Mouse (Mus musculus): ENCODE data around the gene Ank3. TPM values are rescaled to one million over a fixed set of nuclear protein-coding genes. Genes with fewer than 3 reads are reported as not detected.

Gene Ank3
- polyA plus RNA-seq, 1 experiment, result 1.2 TPM

DNA sequence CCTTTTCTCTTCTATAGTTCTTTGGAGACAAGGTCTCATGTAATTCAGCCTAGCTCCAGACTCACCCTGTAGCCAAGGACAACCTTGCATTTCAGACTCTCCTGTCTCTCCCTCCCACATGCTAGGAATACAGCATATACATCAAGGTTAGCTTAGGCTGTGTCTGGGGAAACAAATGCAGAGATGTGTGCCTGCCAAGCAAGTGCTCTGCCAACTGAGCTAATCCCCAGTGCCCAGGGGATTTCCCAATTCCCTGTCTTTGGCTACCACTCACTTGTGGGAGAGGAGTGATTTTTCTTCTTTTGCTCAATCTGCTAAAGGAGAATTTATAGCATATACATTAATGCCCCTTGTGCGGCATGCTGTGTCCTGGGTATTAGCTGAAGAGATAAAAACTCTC, 15.4 kb upstream of the Ank3 start:
- no peak overlapping the region for H3K4me3 ChIP-seq (ENCODE audit: extremely low read depth, insufficient read depth, insufficient read length)
- 88% methylated on average over 1 of the region's 1 CpGs for WGBS
- DNase-seq (ENCODE audit: low read depth in 1 of 2, low spot score in 2 of 2), result no peak
- no peaks in the 10 kb centered on the region for H3K27me3 ChIP-seq (ENCODE audit: control insufficient read depth, insufficient read depth, low read length)
- no peaks in the 10 kb centered on the region for H3K36me3 ChIP-seq (ENCODE audit: control insufficient read depth, insufficient read depth, low read length)
- no peaks in the 10 kb centered on the region for H3K4me1 ChIP-seq (ENCODE audit: control insufficient read depth, insufficient read depth, insufficient read length)
- H3K27ac ChIP-seq (ENCODE audit: insufficient read depth, low read length), result no peak overlapping the region
- TF ChIP-seq CTCF (IDR thresholded peaks at IDR 0.05; ENCODE audit: extremely low read depth, insufficient read depth, insufficient read length, insufficient replicate concordance), result no peak
- no peak for TF ChIP-seq POLR2A (IDR thresholded peaks at IDR 0.05; ENCODE audit: low read depth, low read length)

DNA sequence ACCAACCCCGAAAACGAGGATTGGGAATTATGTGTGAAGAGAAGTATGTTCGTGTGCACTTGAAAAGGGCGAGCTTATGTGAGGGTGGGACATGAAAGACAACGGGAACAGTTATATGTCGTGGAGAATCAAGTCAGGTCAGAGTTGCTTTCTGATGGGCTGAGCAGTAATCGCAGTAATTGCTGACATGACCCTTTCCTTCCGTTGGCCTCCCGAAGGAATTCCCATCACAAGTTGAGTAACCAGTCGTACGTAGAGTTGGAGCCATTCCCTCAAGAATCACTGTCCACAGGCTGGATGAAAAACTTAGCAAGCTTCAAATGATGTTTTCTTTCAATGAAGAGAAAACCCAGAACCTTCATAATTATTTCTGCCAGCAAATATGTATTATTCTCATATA, 13.9 kb upstream of the Ank3 start:
- H3K4me1 ChIP-seq (ENCODE audit: control insufficient read depth, insufficient read depth, insufficient read length), result no peaks in the 10 kb centered on the region
- no peak for TF ChIP-seq CTCF (IDR thresholded peaks at IDR 0.05; ENCODE audit: extremely low read depth, insufficient read depth, insufficient read length, insufficient replicate concordance)
- TF ChIP-seq POLR2A (IDR thresholded peaks at IDR 0.05; ENCODE audit: low read depth, low read length), result no peak
- no peaks in the 10 kb centered on the region for H3K36me3 ChIP-seq (ENCODE audit: control insufficient read depth, insufficient read depth, low read length)
- no peak overlapping the region for H3K27ac ChIP-seq (ENCODE audit: insufficient read depth, low read length)
- DNase-seq (ENCODE audit: low read depth in 1 of 2, low spot score in 2 of 2), result no peak
- no peak overlapping the region for H3K4me3 ChIP-seq (ENCODE audit: extremely low read depth, insufficient read depth, insufficient read length)
- H3K27me3 ChIP-seq (ENCODE audit: control insufficient read depth, insufficient read depth, low read length), result no peaks in the 10 kb centered on the region
- 85% methylated on average over 11 of the region's 11 CpGs for WGBS

DNA sequence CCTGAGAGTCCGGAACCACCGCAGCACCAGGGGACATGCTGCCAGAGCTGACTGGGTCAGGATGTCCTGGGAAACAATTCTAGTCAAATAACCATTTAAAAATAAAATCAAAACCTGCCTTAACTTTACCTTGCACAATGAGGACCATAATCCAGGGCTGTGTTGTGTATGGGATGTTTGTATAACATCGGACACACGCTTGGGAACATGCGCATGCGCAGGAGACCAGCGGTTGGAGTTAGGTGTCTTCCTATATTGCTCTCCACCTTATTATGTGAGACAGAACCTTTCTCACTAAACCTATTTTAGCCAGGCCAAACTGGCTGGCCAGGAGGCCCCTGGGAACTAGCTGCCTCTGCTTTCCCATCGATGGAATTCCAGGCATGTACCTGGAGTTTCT, 13.4 kb upstream of the Ank3 start:
- no peaks in the 10 kb centered on the region for H3K4me1 ChIP-seq (ENCODE audit: control insufficient read depth, insufficient read depth, insufficient read length)
- WGBS, result 92% methylated on average over 8 of the region's 8 CpGs
- no peaks in the 10 kb centered on the region for H3K27me3 ChIP-seq (ENCODE audit: control insufficient read depth, insufficient read depth, low read length)
- H3K4me3 ChIP-seq (ENCODE audit: extremely low read depth, insufficient read depth, insufficient read length), result no peak overlapping the region
- TF ChIP-seq CTCF (IDR thresholded peaks at IDR 0.05; ENCODE audit: extremely low read depth, insufficient read depth, insufficient read length, insufficient replicate concordance) (no peak), POLR2A (IDR thresholded peaks at IDR 0.05; ENCODE audit: low read depth, low read length) (no peak)
- no peaks in the 10 kb centered on the region for H3K36me3 ChIP-seq (ENCODE audit: control insufficient read depth, insufficient read depth, low read length)
- DNase-seq (ENCODE audit: low read depth in 1 of 2, low spot score in 2 of 2), result no peak
- no peak overlapping the region for H3K27ac ChIP-seq (ENCODE audit: insufficient read depth, low read length)

DNA sequence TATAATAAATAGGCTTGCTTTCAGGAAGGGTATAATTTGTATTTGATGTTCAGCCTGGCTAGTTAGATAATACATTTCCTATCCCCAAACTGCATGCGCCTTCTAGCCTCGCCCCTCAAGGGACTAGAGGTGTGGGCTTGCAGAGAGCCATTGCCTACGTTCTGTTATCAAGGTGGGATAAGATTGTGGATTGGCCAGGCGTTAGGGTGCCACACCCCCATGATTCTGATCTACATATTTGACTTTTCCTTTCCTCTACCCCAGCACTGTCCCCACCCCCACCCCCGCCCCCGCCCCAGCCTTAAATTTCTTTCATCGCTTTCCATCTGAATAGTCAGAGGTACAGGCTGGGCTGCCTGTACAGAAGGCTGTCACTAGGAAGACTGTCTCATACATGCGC, 11.8 kb upstream of the Ank3 start:
- WGBS, result 77% methylated on average over 8 of the region's 8 CpGs
- no peak overlapping the region for H3K27ac ChIP-seq (ENCODE audit: insufficient read depth, low read length)
- H3K36me3 ChIP-seq (ENCODE audit: control insufficient read depth, insufficient read depth, low read length), result no peaks in the 10 kb centered on the region
- no peaks in the 10 kb centered on the region for H3K4me1 ChIP-seq (ENCODE audit: control insufficient read depth, insufficient read depth, insufficient read length)
- no peak overlapping the region for H3K4me3 ChIP-seq (ENCODE audit: extremely low read depth, insufficient read depth, insufficient read length)
- H3K27me3 ChIP-seq (ENCODE audit: control insufficient read depth, insufficient read depth, low read length), result no peaks in the 10 kb centered on the region
- DNase-seq (ENCODE audit: low read depth in 1 of 2, low spot score in 2 of 2), result no peak
- TF ChIP-seq POLR2A (IDR thresholded peaks at IDR 0.05; ENCODE audit: low read depth, low read length), result no peak
- TF ChIP-seq CTCF (IDR thresholded peaks at IDR 0.05; ENCODE audit: extremely low read depth, insufficient read depth, insufficient read length, insufficient replicate concordance), result no peak

GRCm38 (mm10) chr10:69389511-69389910, 9.1 kb upstream of the Ank3 start:
- TF ChIP-seq POLR2A (IDR thresholded peaks at IDR 0.05; ENCODE audit: low read depth, low read length), result no peak
- no peak for TF ChIP-seq CTCF (IDR thresholded peaks at IDR 0.05; ENCODE audit: extremely low read depth, insufficient read depth, insufficient read length, insufficient replicate concordance)
- no peak for DNase-seq (ENCODE audit: low read depth in 1 of 2, low spot score in 2 of 2)
- Histone ChIP-seq H3K27me3 (ENCODE audit: control insufficient read depth, insufficient read depth, low read length) (no peaks in the 10 kb centered on the region), H3K27ac (ENCODE audit: insufficient read depth, low read length) (no peak overlapping the region), H3K4me1 (ENCODE audit: control insufficient read depth, insufficient read depth, insufficient read length) (no peaks in the 10 kb centered on the region), H3K36me3 (ENCODE audit: control insufficient read depth, insufficient read depth, low read length) (no peaks in the 10 kb centered on the region), H3K4me3 (ENCODE audit: extremely low read depth, insufficient read depth, insufficient read length) (no peak overlapping the region)
- WGBS, result 89% methylated on average over 4 of the region's 4 CpGs

GRCm38 (mm10) chr10:69398197-69398762, 293 bp upstream of the Ank3 start:
- peaks cover 9% of the 10 kb centered on the region for H3K27me3 ChIP-seq (ENCODE audit: control insufficient read depth, insufficient read depth, low read length)
- H3K4me1 ChIP-seq (ENCODE audit: control insufficient read depth, insufficient read depth, insufficient read length), result peaks cover 2% of the 10 kb centered on the region; the same call in 1 of the 2 replicates
- H3K4me3 ChIP-seq (ENCODE audit: extremely low read depth, insufficient read depth, insufficient read length), result peak overlapping the region; percentile 3; the same call in 1 of the 2 replicates
- no peak for DNase-seq (ENCODE audit: low read depth in 1 of 2, low spot score in 2 of 2)
- WGBS, result 3% methylated on average over 26 of the region's 26 CpGs
- no peak overlapping the region for H3K27ac ChIP-seq (ENCODE audit: insufficient read depth, low read length)
- no peak for TF ChIP-seq POLR2A (IDR thresholded peaks at IDR 0.05; ENCODE audit: low read depth, low read length)
- no peaks in the 10 kb centered on the region for H3K36me3 ChIP-seq (ENCODE audit: control insufficient read depth, insufficient read depth, low read length)

DNA sequence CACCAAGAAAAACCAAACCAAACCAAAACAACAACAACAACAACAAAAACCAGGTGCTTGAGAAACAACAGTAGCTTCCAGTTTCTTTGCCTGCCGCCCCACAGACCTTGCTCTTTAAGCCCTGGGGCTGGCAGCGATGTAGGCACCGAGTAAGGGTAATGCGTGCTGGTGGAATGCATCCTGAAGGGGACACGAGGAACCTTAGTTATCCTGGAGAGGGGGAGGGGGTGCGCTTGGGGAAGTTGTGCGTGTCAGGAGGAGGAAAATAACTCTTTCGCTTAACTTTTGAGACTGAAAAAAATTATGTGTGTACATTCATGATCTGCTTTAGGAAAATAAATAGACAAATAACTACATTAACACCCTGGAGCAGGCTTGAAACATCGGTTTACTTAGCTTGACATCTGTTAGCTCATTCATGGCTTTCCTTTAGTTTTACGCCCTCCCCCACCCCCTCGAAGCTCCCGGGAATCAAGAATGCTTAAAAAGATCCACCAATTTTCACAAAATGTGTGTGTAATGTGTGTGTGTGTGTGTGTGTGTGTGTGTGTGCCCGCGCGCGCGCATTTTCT, 1.3 kb downstream of the Ank3 start:
- DNase-seq (ENCODE audit: low read depth in 1 of 2, low spot score in 2 of 2), result no peak
- H3K4me3 ChIP-seq (ENCODE audit: extremely low read depth, insufficient read depth, insufficient read length), result no peak overlapping the region
- H3K27me3 ChIP-seq (ENCODE audit: control insufficient read depth, insufficient read depth, low read length), result peaks cover 9% of the 10 kb centered on the region
- peaks cover 2% of the 10 kb centered on the region; the same call in 1 of the 2 replicates for H3K4me1 ChIP-seq (ENCODE audit: control insufficient read depth, insufficient read depth, insufficient read length)
- no peak for TF ChIP-seq CTCF (IDR thresholded peaks at IDR 0.05; ENCODE audit: extremely low read depth, insufficient read depth, insufficient read length, insufficient replicate concordance)
- no peak for TF ChIP-seq POLR2A (IDR thresholded peaks at IDR 0.05; ENCODE audit: low read depth, low read length)
- no peaks in the 10 kb centered on the region for H3K36me3 ChIP-seq (ENCODE audit: control insufficient read depth, insufficient read depth, low read length)
- no peak overlapping the region for H3K27ac ChIP-seq (ENCODE audit: insufficient read depth, low read length)
- 11% methylated on average over 17 of the region's 17 CpGs for WGBS

All from spleen, adult 2 months (tissue).